Mouse (Mus musculus) ES-E14 (cell line): Measurements from ENCODE around the gene Lrrc3c.

Source experiments
- HCFC1 ChIP-seq: IDR thresholded peaks from 2 replicates; pipeline ENCODE4 v1.6.1; 2012; ENCODE audit warnings: low read length, inconsistent platforms, borderline replicate concordance; ENCODE audit not compliant: insufficient read depth
- ZC3H11A ChIP-seq: IDR thresholded peaks from 2 replicates; pipeline ENCODE4 v1.6.1; 2012; ENCODE audit warnings: low read depth, mild to moderate bottlenecking, inconsistent platforms, low read length, borderline replicate concordance
- ZNF384 ChIP-seq: IDR thresholded peaks from 2 replicates; pipeline ENCODE4 v1.6.1; 2012; ENCODE audit warnings: low read depth, low read length, inconsistent platforms

DNA sequence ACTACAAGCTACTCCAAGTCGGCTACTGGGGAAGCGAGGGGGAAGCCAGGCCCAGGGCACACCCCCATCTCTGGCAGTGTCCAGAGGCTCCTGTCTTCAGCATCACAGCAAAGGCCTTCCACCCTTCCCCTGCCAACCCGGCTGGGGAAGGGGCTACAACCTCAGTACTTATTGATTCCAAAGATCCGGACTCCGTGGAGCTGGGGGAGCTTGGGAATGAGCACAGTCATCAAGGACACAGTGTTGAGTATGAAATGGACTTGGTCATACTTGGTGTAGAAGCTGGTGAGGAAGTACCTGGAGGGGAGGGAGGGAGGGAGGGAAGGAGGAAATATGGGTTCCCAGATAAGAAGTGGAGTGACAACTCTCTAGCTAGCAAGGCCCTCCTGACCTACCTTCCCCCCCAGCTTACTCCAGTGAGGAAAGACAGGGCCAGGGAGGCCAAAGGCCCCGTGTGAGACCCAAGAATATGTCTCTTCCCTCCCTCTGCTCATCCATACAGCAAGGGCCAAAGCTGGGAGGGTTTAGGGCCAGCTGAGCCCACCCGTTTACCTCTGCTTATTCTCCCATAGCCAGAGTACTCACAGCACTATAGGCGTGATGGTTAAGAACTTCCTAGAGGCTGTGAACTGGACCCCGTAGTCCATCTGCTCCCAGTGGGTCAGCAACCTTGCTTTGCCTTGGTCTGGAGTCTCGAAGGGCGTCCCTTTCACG lies 15.4 kb upstream of the Lrrc3c start:
- TF ChIP-seq ZNF384, result no peak
- no peak for TF ChIP-seq ZC3H11A
- no peak for TF ChIP-seq HCFC1
